Mouse (Mus musculus) midbrain, embryonic 12.5 days (tissue): ENCODE results near the gene Nat8l. TPM values are rescaled to one million over a fixed set of nuclear protein-coding genes. Genes with fewer than 3 reads are reported as not detected.

ENCODE experiments used
- ATAC-seq: fragments of 200-750 bp; cut with Nextera tagmentation; 2 replicates; pipeline ENCODE4 v1.8.0; 2017; ENCODE audit warnings: low read depth, moderate TSS enrichment, moderate library complexity; ENCODE audit not compliant: low FRiP score
- H3K27ac ChIP-seq: fragments of 300-500 bp; sonication (generic); replicated peaks from 2 replicates; pipeline ENCODE4 v1.5.1; 2016; ENCODE audit warnings: mild to moderate bottlenecking
- H3K27me3 ChIP-seq: fragments of 300-500 bp; sonication (generic); 2 replicates; pipeline ENCODE4 v1.6.1; 2016; ENCODE audit warnings: mild to moderate bottlenecking
- H3K36me3 ChIP-seq: fragments of 300-500 bp; sonication (generic); 2 replicates; pipeline ENCODE4 v1.6.1; 2016
- H3K4me1 ChIP-seq: fragments of 300-500 bp; sonication (generic); 2 replicates; pipeline ENCODE4 v1.6.1; 2016
- H3K4me2 ChIP-seq: fragments of 300-500 bp; sonication (generic); replicated peaks from 2 replicates; pipeline ENCODE4 v1.6.1; 2016; ENCODE audit warnings: mild to moderate bottlenecking, moderate library complexity
- H3K4me3 ChIP-seq: fragments of 300-500 bp; sonication (generic); 2 replicates; pipeline ENCODE4 v1.5.1; 2016; ENCODE audit warnings: mild to moderate bottlenecking
- H3K9ac ChIP-seq: fragments of 300-500 bp; sonication (generic); replicated peaks from 2 replicates; pipeline ENCODE4 v1.6.1; 2016; ENCODE audit warnings: mild to moderate bottlenecking, moderate library complexity
- H3K9me3 ChIP-seq: fragments of 300-500 bp; sonication (generic); 2 replicates; pipeline ENCODE4 v1.6.1; 2016; ENCODE audit warnings: mild to moderate bottlenecking
- WGBS: fragments of 180-500 bp; shearing (Covaris S2); methylation state at CpG from one replicate; pipeline ENCODE4 v1.1.7; 2016; 5-methylcytosine and 5-hydroxymethylcytosine counted together
- polyA plus RNA-seq: library from polyadenylated mRNA; unstranded; fragments of >200 nt; fragmentation: Nextera tagmentation; extraction: Ambion mirVana; gene quantifications from 2 replicates; pipeline ENCODE4 v1.2.1, GENCODE M21; 2016

Gene Nat8l
- polyA plus RNA-seq, 1 experiment from 2014 or later = 3.0 TPM

DNA sequence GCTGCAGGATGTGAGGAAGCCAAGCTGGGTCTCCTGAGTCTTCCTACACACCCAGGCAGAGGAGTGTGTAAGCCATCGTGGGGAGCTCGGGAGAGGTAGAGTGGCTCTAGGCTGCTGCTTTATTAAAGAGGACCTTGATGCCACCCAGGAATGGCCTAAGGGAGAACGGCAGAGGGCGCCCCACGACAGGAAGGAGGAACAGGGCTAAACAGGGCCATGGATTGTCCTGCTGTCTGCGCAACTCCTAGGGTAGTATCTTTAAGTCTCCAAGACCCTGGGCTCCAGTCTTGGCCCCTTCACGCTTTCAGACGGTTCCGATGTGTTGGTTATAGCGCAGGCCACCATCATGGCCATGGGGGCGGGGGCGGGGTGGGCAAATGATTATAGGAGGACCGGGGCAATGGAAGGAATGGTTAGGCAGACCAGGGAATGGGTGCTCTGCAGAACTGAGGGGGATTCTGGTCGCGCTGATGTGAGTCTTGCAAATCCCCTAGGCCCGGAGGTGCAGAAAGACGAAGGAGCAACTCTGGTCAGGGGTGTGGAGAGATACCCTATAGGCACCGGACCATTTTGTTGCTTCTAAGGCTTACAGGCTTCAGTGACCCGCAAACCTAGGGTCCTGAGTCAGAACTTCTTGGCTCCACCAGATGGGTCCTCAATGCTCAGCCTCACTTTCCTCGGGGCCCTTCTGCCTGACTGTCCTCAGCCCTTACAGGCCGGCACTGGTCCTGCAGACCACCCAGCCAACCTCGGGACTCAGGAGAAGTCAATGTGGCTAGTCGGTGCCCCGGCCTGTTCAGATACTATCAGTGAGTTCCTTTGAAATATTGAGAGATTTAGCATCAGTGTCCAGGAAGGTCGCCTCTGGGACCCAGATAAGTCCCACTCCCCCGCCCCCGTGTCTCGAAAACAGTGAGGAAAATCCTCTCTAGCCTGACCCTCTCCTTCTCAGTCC lies 836 bp upstream of the Nat8l start:
- H3K4me2 ChIP-seq = peak overlapping the region; percentile 88
- H3K36me3 ChIP-seq = no peaks in the 10 kb centered on the region
- H3K4me1 ChIP-seq = peaks cover 37% of the 10 kb centered on the region
- H3K4me3 ChIP-seq = peak overlapping the region; percentile 73
- peaks cover 30% of the 10 kb centered on the region for H3K27me3 ChIP-seq
- peak; percentile 1; the same call in 1 of the 2 replicates for ATAC-seq
- H3K27ac ChIP-seq = peak overlapping the region; percentile 98
- H3K9ac ChIP-seq = peak overlapping the region; percentile 84
- 32% methylated on average over 28 of the region's 28 CpGs for WGBS
- H3K9me3 ChIP-seq = no peaks in the 10 kb centered on the region

DNA sequence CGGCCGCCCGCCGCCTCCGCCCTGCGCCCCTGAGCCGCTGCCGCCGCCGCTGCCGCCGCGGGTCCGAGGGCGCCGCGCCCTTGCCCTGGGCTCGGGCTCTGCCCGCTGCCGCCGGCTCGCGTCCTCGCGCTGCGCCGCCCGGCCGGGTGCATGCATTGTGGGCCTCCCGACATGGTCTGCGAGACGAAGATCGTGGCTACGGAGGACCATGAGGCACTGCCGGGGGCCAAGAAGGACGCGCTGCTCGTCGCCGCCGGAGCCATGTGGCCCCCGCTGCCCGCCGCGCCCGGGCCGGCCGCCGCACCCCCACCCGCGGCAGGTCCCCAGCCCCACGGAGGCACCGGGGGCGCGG lies 886 bp downstream of the Nat8l start:
- peak overlapping the region; percentile 73 for H3K4me3 ChIP-seq
- H3K4me1 ChIP-seq = peaks cover 37% of the 10 kb centered on the region
- peaks cover 30% of the 10 kb centered on the region for H3K27me3 ChIP-seq
- H3K9me3 ChIP-seq = no peaks in the 10 kb centered on the region
- peaks cover 12% of the 10 kb centered on the region for H3K36me3 ChIP-seq
- no peak; the same call in 1 of the 2 replicates for ATAC-seq
- under 1% methylated on average over 39 of the region's 55 CpGs for WGBS
- H3K27ac ChIP-seq = peak overlapping the region; percentile 98
- peak overlapping the region; percentile 84 for H3K9ac ChIP-seq
- peak overlapping the region; percentile 88 for H3K4me2 ChIP-seq

GRCm38 (mm10) chr5:33997051-33997741 lies 1.4 kb downstream of the Nat8l start:
- H3K4me3 ChIP-seq = peak overlapping the region; percentile 73
- peak overlapping the region; percentile 88 for H3K4me2 ChIP-seq
- H3K9ac ChIP-seq = peak overlapping the region; percentile 84
- peaks cover 37% of the 10 kb centered on the region for H3K4me1 ChIP-seq
- H3K9me3 ChIP-seq = no peaks in the 10 kb centered on the region
- H3K27ac ChIP-seq = peak overlapping the region; percentile 98
- ATAC-seq = 0 out of 2 replicates have a peak, but pooled peaks have one; percentile 14
- H3K36me3 ChIP-seq = peaks cover 17% of the 10 kb centered on the region
- under 1% methylated on average over 75 of the region's 80 CpGs for WGBS
- H3K27me3 ChIP-seq = peaks cover 30% of the 10 kb centered on the region

DNA sequence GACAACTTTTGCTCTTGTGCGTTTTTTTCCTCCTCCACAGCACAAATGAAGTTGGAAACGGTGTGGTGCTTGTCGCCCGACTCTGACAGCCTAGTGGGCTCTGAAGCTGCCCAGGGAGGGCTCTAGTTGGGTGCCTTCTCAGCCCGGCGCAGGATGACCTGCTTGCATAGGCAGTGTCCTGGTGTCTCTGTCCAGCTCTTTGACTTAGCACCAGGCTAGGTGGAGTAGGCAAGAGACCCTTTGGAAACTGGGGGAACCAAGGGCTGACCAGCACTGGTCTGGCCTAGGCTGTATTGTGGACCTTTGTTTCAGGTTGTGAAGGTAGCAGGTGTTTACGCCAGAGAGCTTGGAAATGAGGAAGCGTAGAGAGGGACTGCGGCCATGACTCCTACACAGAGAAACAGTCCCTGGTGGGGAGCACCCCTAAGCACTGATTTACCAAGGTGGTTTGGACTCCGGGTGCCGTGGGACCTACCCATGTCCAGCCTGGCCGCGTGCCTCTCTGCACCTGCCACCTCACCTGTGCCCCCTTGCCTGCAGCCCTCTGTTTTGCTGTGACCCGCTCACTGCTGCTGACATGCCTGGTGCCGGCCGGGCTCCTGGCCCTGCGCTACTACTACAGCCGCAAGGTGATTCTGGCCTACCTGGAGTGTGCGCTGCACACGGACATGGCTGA lies 2.2 kb downstream of the Nat8l start:
- WGBS = 71% methylated on average over 20 of the region's 20 CpGs
- no peak overlapping the region for H3K27ac ChIP-seq
- peaks cover 37% of the 10 kb centered on the region for H3K4me1 ChIP-seq

GRCm38 (mm10) chr5:33998505-33998877 lies 2.7 kb downstream of the Nat8l start:
- no peaks in the 10 kb centered on the region for H3K9me3 ChIP-seq
- ATAC-seq = no peak
- H3K4me3 ChIP-seq = peak overlapping the region; percentile 73
- peaks cover 17% of the 10 kb centered on the region for H3K36me3 ChIP-seq
- H3K27me3 ChIP-seq = peaks cover 30% of the 10 kb centered on the region
- H3K4me2 ChIP-seq = peak overlapping the region; percentile 88
- H3K27ac ChIP-seq = no peak overlapping the region
- 96% methylated on average over 3 of the region's 3 CpGs for WGBS
- H3K9ac ChIP-seq = 0 out of 2 replicates have a peak overlapping the region, but pooled peaks have one; percentile 84
- H3K4me1 ChIP-seq = peaks cover 37% of the 10 kb centered on the region

More for the DNA sequence above, 2.2 kb downstream of the Nat8l start:
- ATAC-seq = no peak
- Histone ChIP-seq H3K4me2 (peak overlapping the region; percentile 88), H3K27me3 (peaks cover 30% of the 10 kb centered on the region), H3K36me3 (peaks cover 17% of the 10 kb centered on the region), H3K9ac (peak overlapping the region; percentile 84), H3K9me3 (no peaks in the 10 kb centered on the region), H3K4me3 (peak overlapping the region; percentile 73)

- H3K9me3 ChIP-seq = no peaks in the 10 kb centered on the region
- no peak overlapping the region for H3K9ac ChIP-seq
- no peak overlapping the region for H3K27ac ChIP-seq
- H3K4me2 ChIP-seq = 0 out of 2 replicates have a peak overlapping the region, but pooled peaks have one; percentile 1
- peaks cover 24% of the 10 kb centered on the region for H3K27me3 ChIP-seq
- H3K36me3 ChIP-seq = peaks cover 17% of the 10 kb centered on the region
- no peak for ATAC-seq
- WGBS = 90% methylated on average over 6 of the region's 6 CpGs
- H3K4me3 ChIP-seq = no peak overlapping the region
- H3K4me1 ChIP-seq = peaks cover 34% of the 10 kb centered on the region
Observed at GRCm38 (mm10) chr5:33999466-34000090, 3.8 kb downstream of the Nat8l start.

GRCm38 (mm10) chr5:34000809-34001208 lies 5.0 kb downstream of the Nat8l start:
- H3K4me1 ChIP-seq = peaks cover 28% of the 10 kb centered on the region
- H3K9ac ChIP-seq = no peak overlapping the region
- peaks cover 17% of the 10 kb centered on the region for H3K36me3 ChIP-seq
- 97% methylated on average over 25 of the region's 25 CpGs for WGBS
- no peak overlapping the region for H3K4me2 ChIP-seq
- peaks cover 17% of the 10 kb centered on the region for H3K27me3 ChIP-seq
- ATAC-seq = no peak
- H3K27ac ChIP-seq = no peak overlapping the region
- H3K9me3 ChIP-seq = no peaks in the 10 kb centered on the region
- no peak overlapping the region for H3K4me3 ChIP-seq

- no peak for ATAC-seq
- Histone ChIP-seq H3K9me3 (no peaks in the 10 kb centered on the region), H3K4me3 (no peak overlapping the region), H3K27me3 (peaks cover 17% of the 10 kb centered on the region), H3K4me2 (no peak overlapping the region), H3K27ac (no peak overlapping the region), H3K36me3 (peaks cover 17% of the 10 kb centered on the region), H3K4me1 (peaks cover 28% of the 10 kb centered on the region), H3K9ac (no peak overlapping the region)
- WGBS = 100% methylated on average over 1 of the region's 1 CpGs
Observed at GRCm38 (mm10) chr5:34001401-34001800, 5.6 kb downstream of the Nat8l start.

DNA sequence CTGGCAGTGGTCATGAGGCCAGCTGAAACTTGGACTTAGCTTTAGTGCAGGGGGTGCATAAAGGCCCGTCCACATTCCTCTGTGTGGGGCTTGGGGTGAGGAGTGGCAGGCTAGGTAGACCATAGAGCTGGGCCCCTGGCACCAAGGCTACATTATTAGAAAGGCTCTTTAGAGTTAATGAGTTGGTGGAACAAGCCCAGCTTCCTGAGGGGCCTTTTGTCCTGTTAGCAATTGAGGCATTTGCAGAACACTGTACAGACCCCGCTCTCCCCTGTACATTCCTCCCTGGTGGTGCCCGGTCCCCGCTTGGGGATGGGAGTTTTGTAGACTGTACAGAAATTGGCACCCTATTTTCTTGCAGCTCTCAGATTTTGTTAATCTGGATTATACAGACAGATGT lies 6.9 kb downstream of the Nat8l start:
- Histone ChIP-seq H3K27me3 (peaks cover 10% of the 10 kb centered on the region), H3K9me3 (no peaks in the 10 kb centered on the region), H3K4me1 (peaks cover 22% of the 10 kb centered on the region), H3K27ac (no peak overlapping the region), H3K4me2 (no peak overlapping the region), H3K4me3 (no peak overlapping the region), H3K9ac (no peak overlapping the region), H3K36me3 (peaks cover 17% of the 10 kb centered on the region)
- 88% methylated on average over 4 of the region's 4 CpGs for WGBS
- ATAC-seq = no peak

- Histone ChIP-seq H3K9ac (no peak overlapping the region), H3K4me3 (no peak overlapping the region), H3K4me1 (peaks cover 2% of the 10 kb centered on the region; the same call in 1 of the 2 replicates), H3K4me2 (no peak overlapping the region), H3K27me3 (no peaks in the 10 kb centered on the region), H3K27ac (no peak overlapping the region), H3K36me3 (peaks cover 17% of the 10 kb centered on the region), H3K9me3 (no peaks in the 10 kb centered on the region)
- ATAC-seq = no peak
- 80% methylated on average over 5 of the region's 5 CpGs for WGBS
Observed at GRCm38 (mm10) chr5:34004618-34005017, 8.8 kb downstream of the Nat8l start.

GRCm38 (mm10) chr5:34006832-34007231 lies 11.0 kb downstream of the Nat8l start:
- Histone ChIP-seq H3K27ac (no peak overlapping the region), H3K27me3 (no peaks in the 10 kb centered on the region), H3K4me3 (no peak overlapping the region), H3K9ac (no peak overlapping the region), H3K4me2 (no peak overlapping the region), H3K4me1 (no peaks in the 10 kb centered on the region), H3K36me3 (peaks cover 3% of the 10 kb centered on the region), H3K9me3 (no peaks in the 10 kb centered on the region)
- ATAC-seq = no peak
- WGBS = 86% methylated on average over 4 of the region's 4 CpGs
